Mouse (Mus musculus) lung, adult 2 months (tissue): ENCODE results near the gene Camk2d.

Source experiments
- CTCF ChIP-seq: fragments of 200-500 bp; IDR thresholded peaks from 2 replicates; pipeline ENCODE4 v1.5.1; 2011; ENCODE audit warnings: mild to moderate bottlenecking, low read length, control low read depth; ENCODE audit not compliant: insufficient read depth
- POLR2A ChIP-seq: fragments of 200-500 bp; IDR thresholded peaks from 2 replicates; pipeline ENCODE4 v1.6.1; 2011; ENCODE audit warnings: low read depth, mild to moderate bottlenecking, control low read depth, low read length, borderline replicate concordance; ENCODE audit errors: extremely low read depth

DNA sequence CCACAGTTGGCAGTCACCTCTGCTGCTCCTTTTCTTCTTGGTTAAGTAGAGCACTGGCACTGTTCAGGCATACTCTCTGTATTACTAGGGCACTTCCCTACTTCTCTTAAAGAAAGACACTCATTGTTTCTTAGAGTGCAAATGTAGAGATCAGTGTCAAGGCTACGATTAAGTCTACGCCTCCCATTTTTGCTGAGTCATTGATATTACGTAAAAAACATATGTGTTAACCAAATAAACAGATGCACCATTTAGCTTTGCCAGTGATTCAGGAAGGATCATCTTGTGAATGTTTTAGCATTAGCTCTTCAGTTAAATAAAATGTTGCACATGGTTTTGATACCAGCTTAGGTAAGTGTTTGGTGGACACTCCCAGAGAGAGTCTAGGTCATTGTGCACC lies 215.5 kb downstream of the Camk2d start:
- TF ChIP-seq CTCF, result no peak
- no peak for TF ChIP-seq POLR2A
